ENCODE assay signal across 9 mouse cellular contexts in the genomic region with DNA sequence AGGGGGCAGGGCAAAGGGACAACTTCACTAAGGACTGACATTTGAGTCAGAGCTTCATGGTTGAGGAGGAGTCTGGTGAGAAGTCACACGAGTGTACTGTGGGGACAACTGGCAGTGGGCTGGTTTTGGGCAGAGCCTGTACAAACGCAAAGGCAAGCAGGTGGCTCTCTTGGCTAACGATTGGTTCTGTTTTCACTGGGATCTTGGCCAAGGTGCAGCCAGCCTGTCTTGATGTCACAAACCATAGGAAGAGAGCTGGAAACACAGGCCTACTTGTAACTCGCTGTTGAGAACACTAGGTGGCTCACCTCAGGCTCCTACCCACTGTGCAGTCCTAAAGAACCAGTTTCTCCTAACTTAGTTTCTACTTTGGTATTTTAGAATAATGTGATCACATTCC. TPM values are rescaled to one million over a fixed set of nuclear protein-coding genes. Genes with fewer than 3 reads are reported as not detected.
DNase-seq lines count a peak whose midpoint lies in the region; ATAC-seq and TF ChIP-seq lines count a peak whose summit lies in the region.
"Had no signal": no experiment of that assay in that cellular context is flagged by ENCODE, and none has a peak within 500 bp of the region (broad histone marks: within the 10 kb centered on the region; RNA-seq: fewer than 3 reads in every experiment).

No protein-coding gene starts in this region.

- TF ChIP-seq POLR2A in myocyte (IDR thresholded peaks at IDR 0.05; ENCODE audit: insufficient read length, low read depth) = no peak

- H3K4me3 ChIP-seq in midbrain, embryonic 14.5 days (replicated peaks; ENCODE audit: low read depth, low read length) = no peak overlapping the region
- no peak overlapping the region for H3K4me3 ChIP-seq in midbrain, embryonic 16.5 days (ENCODE audit: low read depth, low read length)
- no peak overlapping the region for H3K4me3 ChIP-seq in myocyte

- H3ac ChIP-seq in myocyte (ENCODE audit: control insufficient read depth, insufficient read length) = no peak overlapping the region

- no peak overlapping the region for H3K9ac ChIP-seq in midbrain, embryonic 14.5 days (replicated peaks; ENCODE audit: low read length)
- no peak overlapping the region for H3K9ac ChIP-seq in midbrain, embryonic 16.5 days (ENCODE audit: low read depth, low read length)

- 22% methylated on average over 4 of the region's 4 CpGs for WGBS in midbrain, embryonic 14.5 days
- 23% methylated on average over 4 of the region's 4 CpGs for WGBS in midbrain, embryonic 16.5 days

- H3K9me3 ChIP-seq in midbrain, embryonic 14.5 days (ENCODE audit: control insufficient read depth, low read length) = no peaks in the 10 kb centered on the region
- no peaks in the 10 kb centered on the region for H3K9me3 ChIP-seq in midbrain, embryonic 16.5 days (replicated peaks; ENCODE audit: control insufficient read depth, low read length, poor library complexity, severe bottlenecking)

- ATAC-seq in midbrain, embryonic 14.5 days (ENCODE audit: low FRiP score, low TSS enrichment) = no peak
- ATAC-seq in midbrain, embryonic 16.5 days = no peak

- no peaks in the 10 kb centered on the region for H3K27me3 ChIP-seq in midbrain, embryonic 14.5 days (ENCODE audit: control insufficient read depth, insufficient read depth, low read length)
- H3K27me3 ChIP-seq in midbrain, embryonic 16.5 days (ENCODE audit: control insufficient read depth, insufficient read depth, low read depth, low read length) = no peaks in the 10 kb centered on the region
- H3K27me3 ChIP-seq in myocyte (ENCODE audit: control insufficient read depth, insufficient read depth, insufficient read length) = no peaks in the 10 kb centered on the region

- no peak overlapping the region for H3K27ac ChIP-seq in midbrain, embryonic 14.5 days (replicated peaks; ENCODE audit: low read depth, low read length)
- H3K27ac ChIP-seq in midbrain, embryonic 16.5 days (ENCODE audit: low read length) = no peak overlapping the region

- no peaks in the 10 kb centered on the region for H3K4me1 ChIP-seq in midbrain, embryonic 14.5 days (ENCODE audit: control insufficient read depth, insufficient read depth, low read length)
- no peaks in the 10 kb centered on the region for H3K4me1 ChIP-seq in midbrain, embryonic 16.5 days (ENCODE audit: control insufficient read depth, insufficient read depth, low read length)

- H3K79me2 ChIP-seq in myocyte (ENCODE audit: control insufficient read depth, insufficient read depth) = no peaks in the 10 kb centered on the region

- peak; percentile 58 for DNase-seq in embryo, embryonic 10 days (ENCODE audit: low spot score)
- no peak for DNase-seq in embryo, embryonic 9.5 days (ENCODE audit: extremely low spot score)
- DNase-seq in midbrain, embryonic 14.5 days = peak; percentile 63
- DNase-seq in cerebellum, postnatal 14 days = peak; percentile 79 to 82
- peak; percentile 48 to 85 for DNase-seq in layer of hippocampus, adult 18-20 months (ENCODE audit: low spot score in 2 of 2)
- no peak for DNase-seq in testis, postnatal 10 days (ENCODE audit: low spot score)

- no peaks in the 10 kb centered on the region for H3K36me3 ChIP-seq in midbrain, embryonic 14.5 days (ENCODE audit: control insufficient read depth, insufficient read depth, low read length)
- no peaks in the 10 kb centered on the region for H3K36me3 ChIP-seq in midbrain, embryonic 16.5 days (ENCODE audit: control insufficient read depth, insufficient read depth, low read length)
- H3K36me3 ChIP-seq in myocyte (ENCODE audit: control insufficient read depth, insufficient read depth) = no peaks in the 10 kb centered on the region

- no peak overlapping the region for H3K4me2 ChIP-seq in midbrain, embryonic 14.5 days (ENCODE audit: low read length)
- no peak overlapping the region for H3K4me2 ChIP-seq in midbrain, embryonic 16.5 days (ENCODE audit: low read length)
- no peak overlapping the region for H3K4me2 ChIP-seq in myocyte (ENCODE audit: low read depth)

TF ChIP-seq in myocyte, 11 proteins besides CTCF, POLR2A, EP300 and RAD21:
- TF ChIP-seq TCF12 (IDR thresholded peaks at IDR 0.05; ENCODE audit: insufficient read depth, poor library complexity, severe bottlenecking) (no peak), MYOG (IDR thresholded peaks at IDR 0.05; ENCODE audit: control insufficient read depth in 1 of 3, insufficient read depth in 1 of 3, insufficient read length in 2 of 3, low read depth in 2 of 3) (peak in 1 of 3 experiments; percentile 73), MYOD1 (IDR thresholded peaks at IDR 0.05; ENCODE audit: control insufficient read depth in 1 of 3, insufficient read length in 2 of 3, low read depth in 2 of 3) (peak in 2 of 3 experiments; percentile 32 to 56)

RNA-seq across cellular contexts. Expression of gene Qprt, which starts 7.6 kb away (rescaled TPM):
- polyA plus RNA-seq in midbrain, embryonic 14.5 days (2014; fragmentation: Nextera tagmentation; extraction: Ambion mirVana) = 0.11 and 0.67 TPM in 2 replicates
- 0.68 and 0.77 TPM in 2 replicates for polyA plus RNA-seq in midbrain, embryonic 16.5 days (2015; fragmentation: Nextera tagmentation; extraction: Ambion mirVana)
- total RNA-seq in layer of hippocampus, adult 18-20 months (2021) = under 1 TPM; 0.20 to 0.50 TPM
- 0.04 TPM for polyA plus RNA-seq in myocyte (2012; fragmentation: generic; extraction: Trizol)

RNA-seq across cellular contexts. Expression of gene Spn, which starts 8.0 kb away (rescaled TPM):
- polyA plus RNA-seq in midbrain, embryonic 14.5 days (2014; fragmentation: Nextera tagmentation; extraction: Ambion mirVana) = not detected in 2 replicates
- polyA plus RNA-seq in midbrain, embryonic 16.5 days (2015; fragmentation: Nextera tagmentation; extraction: Ambion mirVana) = 0.05 TPM in 1 of 2 replicates, not detected in the other
- under 1 TPM; 0.25 to 0.30 TPM for total RNA-seq in layer of hippocampus, adult 18-20 months (2021)
- 21.7 TPM for polyA plus RNA-seq in myocyte (2012; fragmentation: generic; extraction: Trizol)

RNA-seq across cellular contexts. Expression of gene AI467606, which starts 38.5 kb away (rescaled TPM):
- polyA plus RNA-seq in midbrain, embryonic 14.5 days (2014; fragmentation: Nextera tagmentation; extraction: Ambion mirVana) = 0.84 and 2.2 TPM in 2 replicates
- 1.7 and 2.5 TPM in 2 replicates for polyA plus RNA-seq in midbrain, embryonic 16.5 days (2015; fragmentation: Nextera tagmentation; extraction: Ambion mirVana)
- total RNA-seq in layer of hippocampus, adult 18-20 months (2021) = 1 to 10 TPM in 1 of 2 experiments, under 1 TPM in 1; 0.84 to 1.6 TPM
- polyA plus RNA-seq in myocyte (2012; fragmentation: generic; extraction: Trizol) = 45.0 TPM

RNA-seq across cellular contexts. Expression of gene Zg16, which starts 42.5 kb away (rescaled TPM):
- polyA plus RNA-seq in midbrain, embryonic 14.5 days (2014; fragmentation: Nextera tagmentation; extraction: Ambion mirVana) = not detected in 2 replicates
- not detected in 2 replicates for polyA plus RNA-seq in midbrain, embryonic 16.5 days (2015; fragmentation: Nextera tagmentation; extraction: Ambion mirVana)
- not detected for total RNA-seq in layer of hippocampus, adult 18-20 months (2021)
- polyA plus RNA-seq in myocyte (2012; fragmentation: generic; extraction: Trizol) = not detected
- total RNA-seq: left cerebral cortex, postnatal 25 days had no signal

Comparison
In these comparisons a context has a peak if more than half of its experiments do, and no peak if none do; other contexts are left out.
1. DNase-seq: peak in embryo, embryonic 10 days (single experiment), midbrain, embryonic 14.5 days (single experiment), cerebellum, postnatal 14 days (2 of 2) and layer of hippocampus, adult 18-20 months (2 of 2); none in embryo, embryonic 9.5 days (single experiment) and testis, postnatal 10 days (single experiment).
2. RNA of gene Spn, which starts 8.0 kb away (polyA plus RNA-seq): 21.7 TPM in myocyte (single experiment); not detected in midbrain, embryonic 14.5 days and 0.05 TPM in midbrain, embryonic 16.5 days; every median in the first group is over 10 times any median in the second.
3. RNA of gene AI467606, which starts 38.5 kb away (polyA plus RNA-seq): 45.0 TPM in myocyte (single experiment); 1.7 to 2.5 TPM in midbrain, embryonic 16.5 days and 0.84 to 2.2 TPM in midbrain, embryonic 14.5 days; every median in the first group is over 10 times any median in the second.